Comparison of ENCODE assay signal across 22 mouse cellular contexts in genomic region chr1:131462541-131463067, GRCm38 (mm10).
DNase-seq lines count a peak whose midpoint lies in the region; ATAC-seq and TF ChIP-seq lines count a peak whose summit lies in the region.
"Had no signal": no experiment of that assay in that cellular context is flagged by ENCODE, and none has a peak within 500 bp of the region (broad histone marks: within the 10 kb centered on the region; RNA-seq: fewer than 3 reads in every experiment).

No protein-coding gene starts in this region.

- ATAC-seq in forebrain, embryonic 13.5 days = peak; percentile 74
- peak; percentile 61; the same call in 1 of the 2 replicates for ATAC-seq in forebrain, postnatal 0 days
- ATAC-seq in neural tube, embryonic 15.5 days (ENCODE audit: low FRiP score) = peak; percentile 43
- ATAC-seq in megakaryocyte, adult 5-6 weeks (ENCODE audit: poor library complexity, severe bottlenecking) = no peak
- ATAC-seq in intestine, postnatal 0 days = no peak
- ATAC-seq: hindbrain, postnatal 0 days had no signal

- H3K4me1 ChIP-seq in forebrain, embryonic 13.5 days = peaks cover 20% of the 10 kb centered on the region
- H3K4me1 ChIP-seq in forebrain, embryonic 10.5 days = peaks cover 8% of the 10 kb centered on the region; the same call in 1 of the 2 replicates
- peaks cover 8% of the 10 kb centered on the region; the same call in 1 of the 2 replicates for H3K4me1 ChIP-seq in forebrain, postnatal 0 days (ENCODE audit: insufficient read depth)
- peaks cover 10% of the 10 kb centered on the region for H3K4me1 ChIP-seq in neural tube, embryonic 15.5 days
- no peaks in the 10 kb centered on the region for H3K4me1 ChIP-seq in intestine, postnatal 0 days (replicated peaks; ENCODE audit: control insufficient read depth, insufficient read depth, low read length)
- H3K4me1 ChIP-seq: embryonic facial prominence, embryonic 12.5 days; heart, embryonic 10.5 days had no signal

- H3K4me3 ChIP-seq in forebrain, embryonic 13.5 days = no peak overlapping the region
- H3K4me3 ChIP-seq in forebrain, embryonic 10.5 days = no peak overlapping the region
- H3K4me3 ChIP-seq in forebrain, postnatal 0 days (ENCODE audit: low read depth, low read length) = no peak overlapping the region
- H3K4me3 ChIP-seq in neural tube, embryonic 15.5 days (replicated peaks) = no peak overlapping the region
- no peak overlapping the region for H3K4me3 ChIP-seq in intestine, postnatal 0 days (ENCODE audit: low read depth, low read length)
- H3K4me3 ChIP-seq: embryonic facial prominence, embryonic 12.5 days; heart, embryonic 10.5 days; hindbrain, embryonic 12.5 days had no signal

- TF ChIP-seq CTCF in brain, embryonic 14.5 days (IDR thresholded peaks at IDR 0.05; ENCODE audit: borderline replicate concordance, extremely low read depth, insufficient read depth, insufficient read length) = no peak
- TF ChIP-seq CTCF in forebrain, postnatal 0 days (IDR thresholded peaks at IDR 0.05; ENCODE audit: low read depth) = no peak
- no peak for TF ChIP-seq CTCF in intestine, postnatal 0 days (IDR thresholded peaks at IDR 0.05; ENCODE audit: low read depth)

- 21% methylated on average over 1 of the region's 1 CpGs for WGBS in forebrain, embryonic 13.5 days
- 74% methylated on average over 1 of the region's 1 CpGs for WGBS in forebrain, embryonic 10.5 days
- WGBS in forebrain, postnatal 0 days = 21% methylated on average over 1 of the region's 1 CpGs
- WGBS in neural tube, embryonic 15.5 days = 8% methylated on average over 1 of the region's 1 CpGs
- 72% methylated on average over 1 of the region's 1 CpGs for WGBS in intestine, postnatal 0 days

- H3K27me3 ChIP-seq in forebrain, embryonic 13.5 days = no peaks in the 10 kb centered on the region
- H3K27me3 ChIP-seq in forebrain, embryonic 10.5 days (ENCODE audit: poor library complexity, severe bottlenecking) = no peaks in the 10 kb centered on the region
- no peaks in the 10 kb centered on the region for H3K27me3 ChIP-seq in forebrain, postnatal 0 days (ENCODE audit: insufficient read depth, low read length)
- no peaks in the 10 kb centered on the region for H3K27me3 ChIP-seq in neural tube, embryonic 15.5 days (replicated peaks)
- H3K27me3 ChIP-seq in intestine, postnatal 0 days (replicated peaks; ENCODE audit: control insufficient read depth, insufficient read depth, low read length) = no peaks in the 10 kb centered on the region
- H3K27me3 ChIP-seq: CH12.LX; embryonic facial prominence, embryonic 12.5 days; hindbrain, embryonic 12.5 days had no signal

- no peaks in the 10 kb centered on the region for H3K36me3 ChIP-seq in forebrain, embryonic 13.5 days (ENCODE audit: poor library complexity, severe bottlenecking)
- H3K36me3 ChIP-seq in forebrain, embryonic 10.5 days (replicated peaks) = no peaks in the 10 kb centered on the region
- no peaks in the 10 kb centered on the region for H3K36me3 ChIP-seq in forebrain, postnatal 0 days (ENCODE audit: insufficient read depth)
- no peaks in the 10 kb centered on the region for H3K36me3 ChIP-seq in neural tube, embryonic 15.5 days
- H3K36me3 ChIP-seq in intestine, postnatal 0 days (ENCODE audit: control insufficient read depth, insufficient read depth) = no peaks in the 10 kb centered on the region
- H3K36me3 ChIP-seq: embryonic facial prominence, embryonic 12.5 days; heart, embryonic 10.5 days; hindbrain, embryonic 12.5 days had no signal

- no peak overlapping the region for H3K9ac ChIP-seq in forebrain, embryonic 13.5 days
- no peak overlapping the region for H3K9ac ChIP-seq in forebrain, postnatal 0 days
- H3K9ac ChIP-seq in neural tube, embryonic 15.5 days (replicated peaks) = no peak overlapping the region
- no peak overlapping the region for H3K9ac ChIP-seq in intestine, postnatal 0 days (ENCODE audit: low read depth, low read length)
- H3K9ac ChIP-seq: embryonic facial prominence, embryonic 12.5 days; hindbrain, embryonic 12.5 days had no signal

- TF ChIP-seq POLR2A in brain, embryonic 14.5 days (IDR thresholded peaks at IDR 0.05; ENCODE audit: borderline replicate concordance, extremely low read depth, insufficient read depth, insufficient read length, poor library complexity, severe bottlenecking) = no peak

- H3K9me3 ChIP-seq in forebrain, embryonic 13.5 days (replicated peaks) = no peaks in the 10 kb centered on the region
- H3K9me3 ChIP-seq in forebrain, embryonic 10.5 days = no peaks in the 10 kb centered on the region
- no peaks in the 10 kb centered on the region for H3K9me3 ChIP-seq in forebrain, postnatal 0 days (ENCODE audit: low read length)
- no peaks in the 10 kb centered on the region for H3K9me3 ChIP-seq in neural tube, embryonic 15.5 days (replicated peaks)
- no peaks in the 10 kb centered on the region for H3K9me3 ChIP-seq in intestine, postnatal 0 days (ENCODE audit: control insufficient read depth)
- H3K9me3 ChIP-seq: embryonic facial prominence, embryonic 12.5 days; heart, embryonic 10.5 days; hindbrain, embryonic 12.5 days had no signal

- H3K4me2 ChIP-seq in forebrain, embryonic 13.5 days = no peak overlapping the region
- H3K4me2 ChIP-seq in forebrain, postnatal 0 days (ENCODE audit: low read depth) = no peak overlapping the region
- no peak overlapping the region for H3K4me2 ChIP-seq in neural tube, embryonic 15.5 days
- no peak overlapping the region for H3K4me2 ChIP-seq in intestine, postnatal 0 days (replicated peaks; ENCODE audit: low read depth)
- H3K4me2 ChIP-seq: embryonic facial prominence, embryonic 12.5 days; hindbrain, embryonic 12.5 days had no signal

- peak overlapping the region; percentile 14; the same call in 1 of the 2 replicates for H3K27ac ChIP-seq in forebrain, embryonic 13.5 days
- H3K27ac ChIP-seq in forebrain, embryonic 10.5 days = no peak overlapping the region
- no peak overlapping the region for H3K27ac ChIP-seq in forebrain, postnatal 0 days (ENCODE audit: low read depth, low read length)
- H3K27ac ChIP-seq in neural tube, embryonic 15.5 days (replicated peaks) = 0 out of 2 replicates have a peak overlapping the region, but pooled peaks have one; percentile 13
- H3K27ac ChIP-seq in intestine, postnatal 0 days (ENCODE audit: low read depth, low read length) = no peak overlapping the region
- H3K27ac ChIP-seq: embryonic facial prominence, embryonic 12.5 days; heart, embryonic 10.5 days; hindbrain, embryonic 12.5 days; hindbrain, postnatal 0 days had no signal

- no peak for DNase-seq in forebrain, embryonic 10.5 days (ENCODE audit: extremely low spot score, low spot score)
- DNase-seq in brain, embryonic 14.5 days (ENCODE audit: low read depth) = peak; percentile 78
- no peak for DNase-seq in forebrain, postnatal 0 days
- no peak for DNase-seq in cerebellum, postnatal 4 days (ENCODE audit: low spot score in 2 of 2)
- DNase-seq: adrenal gland, adult 2 months; adrenal gland, postnatal 25 days; cerebellum, adult 11 months; cerebellum, adult 8-10 months; cerebellum, postnatal 14 days; gastrocnemius, postnatal 36 days; heart, adult 18-20 months; heart, postnatal 10 days; heart, postnatal 4 days had no signal

Comparison
In these comparisons a context has a peak if more than half of its experiments do, and no peak if none do; other contexts are left out.
1. H3K27ac ChIP-seq: peak in forebrain, embryonic 13.5 days (single experiment) and neural tube, embryonic 15.5 days (single experiment); none in forebrain, embryonic 10.5 days (single experiment), forebrain, postnatal 0 days (single experiment) and intestine, postnatal 0 days (single experiment).
2. ATAC-seq: peak in forebrain, embryonic 13.5 days (single experiment), forebrain, postnatal 0 days (single experiment) and neural tube, embryonic 15.5 days (single experiment); none in megakaryocyte, adult 5-6 weeks (single experiment) and intestine, postnatal 0 days (single experiment).